Mouse (Mus musculus) heart, embryonic 16.5 days (tissue): ENCODE measurements at regions not wholly inside any gene's neighbourhood (a gene's known extent, or its start where the extent isn't known, plus 50 kb on each side); places are given as distances from the start of the nearest gene placed in this dataset.

Source experiments
- ATAC-seq: fragments of 200-750 bp; cut with Nextera tagmentation; replicated peaks from 2 replicates; pipeline ENCODE4 v1.8.0; 2017; ENCODE audit warnings: moderate number of reproducible peaks; ENCODE audit not compliant: insufficient read depth, low FRiP score; ENCODE audit errors: extremely low read depth
- H3K27ac ChIP-seq: fragments of 300-500 bp; sonication (generic); 2 replicates; pipeline ENCODE4 v1.5.1; 2014; ENCODE audit warnings: mild to moderate bottlenecking, low read length, control low read depth, moderate library complexity
- H3K27me3 ChIP-seq: fragments of 300-500 bp; sonication (generic); 2 replicates; pipeline ENCODE4 v1.6.1; 2014; ENCODE audit warnings: low read length, mixed read lengths; ENCODE audit not compliant: control insufficient read depth, insufficient read depth
- H3K36me3 ChIP-seq: fragments of 300-500 bp; sonication (generic); 2 replicates; pipeline ENCODE4 v1.6.1; 2014; ENCODE audit not compliant: control insufficient read depth, insufficient read depth
- H3K4me1 ChIP-seq: fragments of 300-500 bp; sonication (generic); 2 replicates; pipeline ENCODE4 v1.6.1; 2014; ENCODE audit warnings: low read length, mixed read lengths; ENCODE audit not compliant: control insufficient read depth, insufficient read depth
- H3K4me2 ChIP-seq: fragments of 300-500 bp; sonication (generic); 2 replicates; pipeline ENCODE4 v1.6.1; 2014; ENCODE audit warnings: low read depth, mild to moderate bottlenecking, control low read depth, low read length
- H3K4me3 ChIP-seq: fragments of 300-500 bp; sonication (generic); 2 replicates; pipeline ENCODE4 v1.5.1; 2014; ENCODE audit warnings: mild to moderate bottlenecking, control low read depth, low read length
- H3K9ac ChIP-seq: fragments of 300-500 bp; sonication (generic); 2 replicates; pipeline ENCODE4 v1.6.1; 2014; ENCODE audit warnings: low read length, control low read depth
- H3K9me3 ChIP-seq: fragments of 300-500 bp; sonication (generic); replicated peaks from 2 replicates; pipeline ENCODE4 v1.6.1; 2016; ENCODE audit warnings: low read length; ENCODE audit not compliant: control insufficient read depth
- WGBS: fragments of 180-500 bp; shearing (Covaris S2); extraction: QIAGEN DNeasy Blood & Tissue Kit; methylation state at CpG from one replicate; pipeline ENCODE4 v1.1.7; 2014; 5-methylcytosine and 5-hydroxymethylcytosine counted together

GRCm38 (mm10) chr3:41366264-41366663, 189.3 kb upstream of the Jade1 start:
- peaks cover 40% of the 10 kb centered on the region for H3K4me1 ChIP-seq
- peak; percentile 83 for ATAC-seq
- 33% methylated on average over 9 of the region's 9 CpGs for WGBS
- no peaks in the 10 kb centered on the region for H3K36me3 ChIP-seq
- peak overlapping the region; percentile 0; the same call in 1 of the 2 replicates for H3K9ac ChIP-seq
- H3K4me3 ChIP-seq, result no peak overlapping the region
- H3K27ac ChIP-seq, result peak overlapping the region; percentile 93
- no peaks in the 10 kb centered on the region for H3K27me3 ChIP-seq
- no peaks in the 10 kb centered on the region for H3K9me3 ChIP-seq
- H3K4me2 ChIP-seq, result peak overlapping the region; percentile 11; the same call in 1 of the 2 replicates

- no peak for ATAC-seq
- no peak overlapping the region for H3K4me3 ChIP-seq
- H3K9ac ChIP-seq, result no peak overlapping the region
- no peaks in the 10 kb centered on the region for H3K36me3 ChIP-seq
- H3K27ac ChIP-seq, result peak overlapping the region; percentile 93
- H3K4me1 ChIP-seq, result peaks cover 46% of the 10 kb centered on the region
- 64% methylated on average over 8 of the region's 8 CpGs for WGBS
- H3K9me3 ChIP-seq, result no peaks in the 10 kb centered on the region
- H3K27me3 ChIP-seq, result no peaks in the 10 kb centered on the region
- H3K4me2 ChIP-seq, result no peak overlapping the region
Measured at GRCm38 (mm10) chr3:41365145-41365830, 190.2 kb upstream of the Jade1 start.

- H3K4me1 ChIP-seq, result peaks cover 56% of the 10 kb centered on the region
Measured at GRCm38 (mm10) chr3:41363947-41364346, 191.6 kb upstream of the Jade1 start.

GRCm38 (mm10) chr3:41360231-41360630, 195.3 kb upstream of the Jade1 start:
- Histone ChIP-seq H3K4me1 (peaks cover 23% of the 10 kb centered on the region), H3K36me3 (no peaks in the 10 kb centered on the region), H3K27ac (peak overlapping the region; percentile 81), H3K4me3 (no peak overlapping the region), H3K4me2 (no peak overlapping the region), H3K9me3 (no peaks in the 10 kb centered on the region), H3K27me3 (no peaks in the 10 kb centered on the region), H3K9ac (peak overlapping the region; percentile 16; the same call in 1 of the 2 replicates)
- WGBS, result 26% methylated on average over 5 of the region's 5 CpGs
- ATAC-seq, result peak; percentile 87

More at GRCm38 (mm10) chr3:41363947-41364346, 191.6 kb upstream of the Jade1 start:
- ATAC-seq, result no peak
- WGBS, result 89% methylated on average over 3 of the region's 3 CpGs
- Histone ChIP-seq H3K4me3 (no peak overlapping the region), H3K9me3 (no peaks in the 10 kb centered on the region), H3K27ac (no peak overlapping the region), H3K36me3 (no peaks in the 10 kb centered on the region), H3K9ac (no peak overlapping the region), H3K4me2 (no peak overlapping the region), H3K27me3 (no peaks in the 10 kb centered on the region)

GRCm38 (mm10) chr3:41359458-41359857, 196.1 kb upstream of the Jade1 start:
- Histone ChIP-seq H3K9me3 (no peaks in the 10 kb centered on the region; the same call in 1 of the 2 replicates), H3K4me2 (no peak overlapping the region), H3K27ac (no peak overlapping the region), H3K4me3 (no peak overlapping the region), H3K9ac (no peak overlapping the region), H3K27me3 (no peaks in the 10 kb centered on the region), H3K4me1 (peaks cover 16% of the 10 kb centered on the region), H3K36me3 (no peaks in the 10 kb centered on the region)
- ATAC-seq, result no peak
- WGBS, result 27% methylated on average over 4 of the region's 4 CpGs

GRCm38 (mm10) chr3:41353021-41353420, 202.5 kb upstream of the Jade1 start:
- Histone ChIP-seq H3K4me3 (no peak overlapping the region), H3K27ac (no peak overlapping the region), H3K36me3 (no peaks in the 10 kb centered on the region), H3K4me2 (no peak overlapping the region), H3K4me1 (peaks cover 3% of the 10 kb centered on the region; the same call in 1 of the 2 replicates), H3K9ac (no peak overlapping the region), H3K27me3 (no peaks in the 10 kb centered on the region), H3K9me3 (no peaks in the 10 kb centered on the region; the same call in 1 of the 2 replicates)
- 41% methylated on average over 2 of the region's 2 CpGs for WGBS
- no peak for ATAC-seq

- no peak for ATAC-seq
- H3K4me3 ChIP-seq, result no peak overlapping the region
- no peaks in the 10 kb centered on the region for H3K36me3 ChIP-seq
- H3K4me1 ChIP-seq, result peaks cover 3% of the 10 kb centered on the region; the same call in 1 of the 2 replicates
- 85% methylated on average over 4 of the region's 4 CpGs for WGBS
- no peaks in the 10 kb centered on the region; the same call in 1 of the 2 replicates for H3K9me3 ChIP-seq
- no peak overlapping the region for H3K27ac ChIP-seq
- no peak overlapping the region for H3K4me2 ChIP-seq
- H3K27me3 ChIP-seq, result no peaks in the 10 kb centered on the region
- no peak overlapping the region for H3K9ac ChIP-seq
Measured at GRCm38 (mm10) chr3:41351786-41352185, 203.7 kb upstream of the Jade1 start.

- Histone ChIP-seq H3K9ac (no peak overlapping the region), H3K27ac (no peak overlapping the region), H3K4me2 (no peak overlapping the region), H3K36me3 (no peaks in the 10 kb centered on the region), H3K9me3 (no peaks in the 10 kb centered on the region; the same call in 1 of the 2 replicates), H3K27me3 (no peaks in the 10 kb centered on the region), H3K4me3 (no peak overlapping the region), H3K4me1 (peaks cover 3% of the 10 kb centered on the region; the same call in 1 of the 2 replicates)
- WGBS, result 83% methylated on average over 8 of the region's 8 CpGs
- no peak for ATAC-seq
Measured at GRCm38 (mm10) chr3:41351091-41351685, 204.3 kb upstream of the Jade1 start.

- no peak for ATAC-seq
- Histone ChIP-seq H3K9ac (no peak overlapping the region), H3K36me3 (no peaks in the 10 kb centered on the region), H3K4me3 (no peak overlapping the region), H3K4me2 (no peak overlapping the region), H3K4me1 (peaks cover 3% of the 10 kb centered on the region; the same call in 1 of the 2 replicates), H3K9me3 (no peaks in the 10 kb centered on the region; the same call in 1 of the 2 replicates), H3K27me3 (no peaks in the 10 kb centered on the region), H3K27ac (no peak overlapping the region)
- WGBS, result 62% methylated on average over 3 of the region's 3 CpGs
Measured at GRCm38 (mm10) chr3:41350331-41350730, 205.2 kb upstream of the Jade1 start.
